Mouse (Mus musculus) hematopoietic stem cell, adult 5-6 weeks (primary cell): Measurements from ENCODE around the gene Rab15. TPM values are rescaled to one million over a fixed set of nuclear protein-coding genes. Genes with fewer than 3 reads are reported as not detected.

Experiments used
- ATAC-seq, 2 experiments: fragments of 125-278 bp in 1 of 2; replicated peaks in 1 of 2; 2 replicates each; pipeline ENCODE4 v1.8.0; 2016 to 2017; ENCODE audit warnings: inconsistent platforms in 2 of 2, mild to moderate bottlenecking in 2 of 2, moderate number of reproducible peaks in 2 of 2, low read depth in 1 of 2, moderate TSS enrichment in 1 of 2; ENCODE audit not compliant: low FRiP score in 2 of 2, poor library complexity in 2 of 2, severe bottlenecking in 2 of 2, insufficient read depth in 1 of 2, low TSS enrichment in 1 of 2
- total RNA-seq: library from RNA; stranded (forward); fragments of 172-1452, 232-1000 nt; gene quantifications from 2 replicates; pipeline ENCODE4 v1.2.3, GENCODE M21; 2017

The Rab15 gene
- total RNA-seq, 1 experiment from 2014 or later = not detected

DNA sequence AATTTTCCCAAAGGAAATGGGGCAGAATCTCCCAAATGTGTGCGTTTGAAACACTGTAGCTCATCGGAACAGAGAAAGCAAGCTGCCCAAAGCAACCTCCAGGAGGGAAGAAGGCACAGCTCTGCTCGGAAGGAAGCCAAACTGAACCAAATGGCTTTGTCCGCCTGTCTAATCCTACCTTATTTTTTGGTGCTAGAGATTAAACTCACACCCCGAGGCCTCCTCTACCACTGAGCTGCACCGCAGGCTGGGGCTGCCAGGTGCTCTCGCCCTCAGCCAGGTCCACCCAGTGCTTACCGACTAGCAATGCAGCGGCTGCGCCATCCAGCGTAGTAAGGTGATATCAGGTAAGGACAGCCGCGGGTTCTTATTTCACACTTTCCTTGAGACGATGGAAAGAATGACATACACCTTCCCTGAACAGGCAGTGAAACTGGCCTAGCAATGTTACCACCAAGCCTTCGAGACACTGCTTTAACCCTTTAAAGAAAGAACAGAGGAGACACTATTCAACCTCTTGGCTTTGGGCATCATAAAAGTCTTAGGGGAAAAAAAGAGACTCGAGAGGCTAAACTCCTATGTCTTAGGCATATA is 71.7 kb downstream of the Rab15 start:
- ATAC-seq = no peak

Other genes starting within 250 kb of the Rab15 start
- 1.0 and 7.2 TPM in 2 replicates for gene Sptb, start 112.4 kb downstream of the Rab15 start, total RNA-seq
- 28.8 and 55.6 TPM in 2 replicates for gene Churc1, start 57.4 kb downstream of the Rab15 start, total RNA-seq
- gene Fntb, start 57.3 kb downstream of the Rab15 start, total RNA-seq = 3.7 and 9.6 TPM in 2 replicates
- gene Gpx2, start 27.4 kb downstream of the Rab15 start, total RNA-seq = not detected in 2 replicates
- 102 and 115 TPM in 2 replicates for gene Max, start 139.3 kb upstream of the Rab15 start, total RNA-seq